Mouse (Mus musculus): ENCODE measurements around the gene Ttc7b.

Ttc7b gene

GRCm38 (mm10) chr12:100290711-100291685, 229.6 kb downstream of the Ttc7b start:
- DNase-seq = peak; percentile 61

- DNase-seq = no peak
These were observed 230.5 kb downstream of the Ttc7b start for GRCm38 (mm10) chr12:100290178-100290531.

GRCm38 (mm10) chr12:100289267-100290177, 231.1 kb downstream of the Ttc7b start:
- peak; percentile 93 for DNase-seq

DNA sequence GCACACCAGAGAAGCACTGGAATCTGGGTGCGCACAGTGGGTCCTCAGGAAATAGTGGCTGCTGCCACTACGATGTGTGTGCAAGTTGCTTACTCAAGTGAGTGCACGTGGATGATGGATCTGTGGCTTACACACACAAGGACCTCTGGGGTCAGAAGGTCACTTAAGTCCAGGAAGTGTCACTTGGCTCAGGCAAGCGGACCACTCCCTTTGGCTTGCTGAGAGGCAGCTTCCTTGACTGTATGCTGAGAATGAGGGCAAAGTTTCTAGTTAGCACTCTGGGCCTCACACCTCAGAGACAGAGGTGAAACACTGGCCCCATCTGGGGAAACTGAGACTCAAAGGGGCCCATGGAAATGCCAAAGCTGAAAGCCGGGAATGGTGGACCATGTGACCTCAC, 232.6 kb downstream of the Ttc7b start:
- DNase-seq = no peak

- peak; percentile 30 for DNase-seq
These were observed 233.1 kb downstream of the Ttc7b start for GRCm38 (mm10) chr12:100287565-100287964.

DNA sequence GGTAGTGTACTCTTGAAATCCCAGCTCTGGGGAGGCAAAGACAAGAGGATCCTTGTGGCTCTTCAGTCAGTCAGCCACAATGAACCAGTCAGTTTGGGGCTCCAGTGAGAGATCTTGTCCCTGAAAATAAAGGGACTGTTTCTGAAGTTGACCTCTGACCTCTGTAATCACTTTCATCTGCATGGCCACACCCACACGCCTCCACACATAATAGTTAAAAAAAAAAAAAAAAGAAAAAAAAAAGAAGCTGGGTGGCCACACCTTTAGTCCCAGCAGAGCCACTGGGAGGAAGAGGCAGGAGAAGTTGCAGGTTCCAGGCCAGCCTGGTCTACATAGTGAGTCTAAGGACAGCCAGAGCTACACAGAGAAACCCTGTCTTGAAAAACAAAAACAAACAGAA, 237.3 kb downstream of the Ttc7b start:
- DNase-seq = no peak

- peak; percentile 70 for DNase-seq
These were observed 238.4 kb downstream of the Ttc7b start for GRCm38 (mm10) chr12:100282025-100282885.

- DNase-seq = peak; percentile 39
These were observed 239.4 kb downstream of the Ttc7b start for GRCm38 (mm10) chr12:100280972-100281794.

DNA sequence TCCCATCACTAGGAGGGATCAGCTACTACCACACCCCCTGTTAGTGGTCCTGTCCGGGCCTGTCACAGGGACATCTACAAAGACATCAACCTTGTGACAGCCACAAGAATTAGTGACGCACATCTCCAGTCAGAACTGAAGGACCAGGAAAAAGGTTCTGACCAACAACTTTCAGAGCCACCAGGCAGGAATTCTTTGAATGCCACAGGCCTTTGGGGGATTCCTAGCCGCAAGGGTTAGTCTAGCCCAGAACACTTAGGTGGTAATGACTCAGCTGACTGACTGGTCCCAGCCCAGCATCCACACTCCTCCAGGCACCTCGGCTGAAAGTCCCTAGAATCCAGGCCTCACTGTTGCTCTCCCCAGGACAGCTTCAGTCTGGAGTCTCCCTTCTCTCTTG, 240.7 kb downstream of the Ttc7b start:
- DNase-seq = no peak

DNA sequence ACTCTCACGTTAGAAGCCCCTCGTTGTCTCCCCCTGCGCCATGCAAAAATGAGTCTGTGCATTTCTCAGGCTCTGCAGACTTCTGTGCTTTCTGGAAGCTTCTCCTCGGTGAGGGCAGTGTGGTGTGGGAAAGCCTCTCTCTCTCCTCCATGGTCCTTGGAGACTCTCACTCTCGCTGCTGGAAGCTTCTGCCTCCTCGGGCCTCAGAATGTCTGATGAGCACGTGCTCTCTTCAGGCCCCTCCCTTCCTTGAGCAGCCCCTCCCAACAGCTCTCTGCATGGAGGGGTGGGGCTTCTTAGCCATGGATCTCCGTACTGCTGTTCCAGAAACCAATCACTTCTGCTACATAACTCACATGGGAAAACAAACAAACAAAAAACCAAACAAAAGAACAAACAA, 242.3 kb downstream of the Ttc7b start:
- DNase-seq = no peak

DNA sequence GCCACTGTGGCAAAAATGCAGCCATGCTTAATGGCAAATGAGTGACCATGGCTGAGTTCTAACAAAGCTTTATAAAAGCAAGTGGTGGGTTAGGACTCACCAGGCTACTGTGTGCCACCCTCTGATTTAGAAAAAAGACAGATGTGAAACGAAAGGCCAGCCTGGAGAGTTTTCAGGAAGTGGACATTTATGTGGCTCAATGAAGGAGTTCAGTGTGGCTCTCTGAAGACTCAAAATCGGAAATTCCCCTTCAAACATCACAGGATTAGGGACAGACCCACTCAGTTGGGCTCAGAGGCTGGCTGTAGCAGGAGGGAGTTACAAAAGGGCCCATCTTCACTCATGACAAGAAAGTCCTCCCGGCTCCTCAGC, 243.1 kb downstream of the Ttc7b start:
- DNase-seq = no peak

GRCm38 (mm10) chr12:100276607-100277533, 243.8 kb downstream of the Ttc7b start:
- DNase-seq = peak; percentile 90

DNA sequence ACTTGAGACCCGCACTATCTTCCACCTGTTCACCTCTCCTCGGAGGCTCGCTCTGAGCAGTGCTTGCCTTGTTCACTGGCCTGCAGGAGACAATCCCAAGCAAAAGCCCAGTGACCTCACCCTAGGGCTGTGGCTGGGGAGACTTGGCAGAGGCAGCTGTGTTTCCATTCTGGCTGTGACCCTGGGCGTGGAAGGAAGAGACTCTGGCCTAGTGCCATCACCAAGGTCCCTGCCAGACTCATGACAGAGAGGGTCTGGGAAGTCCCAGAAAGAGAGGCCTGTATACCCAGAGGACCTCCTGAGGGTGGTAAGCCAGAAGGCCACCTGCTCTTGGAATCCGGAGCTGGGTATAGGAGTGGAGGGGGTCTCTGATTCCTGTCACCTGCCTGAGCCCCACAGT, 244.8 kb downstream of the Ttc7b start:
- DNase-seq = peak; percentile 94

GRCm38 (mm10) chr12:100273033-100273432, 247.6 kb downstream of the Ttc7b start:
- no peak for DNase-seq

- peak; percentile 45 for DNase-seq
These were observed 250.5 kb downstream of the Ttc7b start for GRCm38 (mm10) chr12:100269967-100270662.

DNA sequence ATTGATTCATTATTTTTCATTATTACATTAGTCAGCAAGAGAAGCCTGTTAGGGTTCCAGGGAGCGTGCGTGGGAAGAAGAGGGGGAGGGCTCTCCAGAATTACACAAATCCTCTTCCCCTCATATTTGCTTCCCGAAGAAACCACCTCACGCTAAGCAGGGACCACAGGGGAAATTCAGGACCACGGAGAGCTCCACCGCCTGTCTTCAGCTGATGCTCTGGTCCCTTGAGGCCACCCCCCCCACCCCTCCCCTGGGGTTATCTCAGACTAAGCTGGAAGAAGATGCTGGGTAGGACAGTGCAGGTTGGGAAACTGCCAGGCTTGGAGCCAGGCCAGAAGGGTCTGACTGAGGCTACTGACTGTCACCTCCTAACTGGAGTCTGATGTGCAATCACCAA, 252.6 kb downstream of the Ttc7b start:
- peak; percentile 83 for DNase-seq

DNA sequence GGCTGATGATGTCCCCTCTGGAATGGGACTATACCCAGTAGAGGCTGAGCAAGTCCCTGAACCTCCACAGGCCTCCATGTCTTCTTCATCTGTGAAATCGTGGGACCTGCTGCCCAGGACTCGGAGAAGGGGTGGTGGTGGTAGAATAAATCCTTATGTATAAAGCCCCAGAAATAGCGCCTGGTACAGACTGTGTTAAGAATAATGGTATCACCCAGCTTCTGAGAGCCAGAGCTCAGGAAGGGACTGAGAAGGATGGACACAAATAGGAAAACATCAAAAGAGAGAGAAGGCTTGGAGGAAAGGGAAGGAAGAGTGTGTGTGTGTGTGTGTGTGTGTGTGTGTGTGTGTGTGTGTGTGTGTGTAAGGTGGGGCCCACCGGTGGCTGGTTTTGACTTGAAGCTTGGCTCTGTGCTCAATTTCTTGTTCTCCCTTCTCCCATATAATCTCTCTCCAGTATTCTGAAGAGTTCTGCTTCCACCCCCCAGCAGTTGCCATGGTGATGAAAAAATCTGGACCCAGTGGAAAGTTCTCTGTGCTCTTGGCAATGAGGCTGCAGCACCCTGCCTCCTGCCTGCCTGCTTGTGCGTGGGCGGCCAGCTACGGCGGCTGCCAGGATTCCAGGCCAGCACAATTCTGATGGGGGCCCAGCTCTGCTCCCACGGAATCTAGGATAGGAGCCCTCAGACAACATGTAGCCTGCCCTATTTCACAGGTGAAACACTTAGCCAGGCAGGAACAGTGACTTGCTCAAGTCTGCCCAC, 254.9 kb downstream of the Ttc7b start:
- DNase-seq = peak; percentile 71

- DNase-seq = no peak
These were observed 255.7 kb downstream of the Ttc7b start for GRCm38 (mm10) chr12:100264941-100265340.

DNA sequence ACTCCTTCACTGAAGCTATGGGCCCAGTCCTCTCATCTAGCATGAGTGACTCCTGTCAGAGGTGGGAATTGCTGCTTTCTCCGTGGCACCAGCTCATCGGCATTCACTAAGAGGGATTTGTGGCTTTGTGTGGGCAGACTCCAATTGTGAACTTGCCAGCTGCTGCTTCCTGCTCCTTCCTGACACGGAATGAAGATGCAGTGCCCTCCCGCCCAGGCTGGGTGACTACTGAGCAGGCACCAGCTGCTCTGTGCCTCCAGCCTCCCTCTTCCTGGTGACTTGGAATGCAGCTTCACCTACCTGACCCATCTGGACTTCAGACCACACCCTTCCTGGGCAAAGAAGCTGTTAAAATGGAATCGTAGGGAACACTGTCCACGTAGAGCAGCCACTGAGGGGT, 257.8 kb downstream of the Ttc7b start:
- no peak for DNase-seq

Measured in lung, postnatal 10 days (tissue).